Mouse (Mus musculus): Measurements from ENCODE around the gene Hist1h2bq.
"Not testable (repeated sequence)": the region's sequence is repeated elsewhere in the genome, so short reads cannot be mapped to it uniquely, and the experiment has no call there.

DNA sequence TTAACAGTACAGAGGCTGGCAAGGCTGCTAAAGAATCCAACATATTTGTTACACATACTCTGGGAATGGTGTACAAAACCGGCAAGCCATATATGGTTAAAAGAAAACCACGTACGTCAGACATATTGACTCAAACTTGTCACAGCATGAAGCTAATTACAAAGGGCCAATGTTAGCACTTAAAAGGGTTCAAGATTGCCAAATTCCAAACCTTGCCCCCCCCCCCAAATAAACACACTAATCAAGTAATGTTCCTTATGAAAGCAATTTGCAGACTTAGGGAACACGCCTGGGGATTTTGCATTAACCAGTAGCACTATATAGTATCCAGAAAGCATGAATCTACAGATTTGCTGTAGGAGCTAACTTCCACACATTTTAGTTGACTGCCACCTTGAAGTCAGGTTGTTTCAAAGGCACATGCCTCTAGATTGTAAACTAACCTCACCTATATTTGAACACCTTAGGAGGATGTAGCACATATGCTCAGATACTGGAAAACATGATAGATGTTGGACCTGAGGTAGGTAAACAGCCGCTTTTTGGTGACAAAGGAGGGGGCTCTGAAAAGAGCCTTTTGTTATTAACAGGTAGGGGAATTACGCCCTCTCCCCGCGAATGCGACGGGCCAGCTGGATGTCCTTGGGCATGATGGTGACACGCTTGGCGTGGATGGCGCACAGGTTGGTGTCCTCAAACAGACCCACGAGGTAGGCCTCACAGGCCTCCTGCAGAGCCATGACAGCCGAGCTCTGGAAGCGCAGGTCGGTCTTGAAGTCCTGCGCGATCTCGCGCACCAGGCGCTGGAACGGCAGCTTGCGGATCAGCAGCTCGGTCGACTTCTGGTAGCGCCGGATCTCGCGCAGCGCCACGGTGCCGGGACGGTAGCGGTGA, 27.4 kb downstream of the Hist1h2bq start:
- TF ChIP-seq POLR2A (IDR thresholded peaks at IDR 0.05; ENCODE audit: low read depth, low read length) = peak; percentile 87
- TF ChIP-seq CTCF (IDR thresholded peaks at IDR 0.05; ENCODE audit: borderline replicate concordance, insufficient read depth, low read length) = not testable (repeated sequence)

Measured in embryonic fibroblast, embryonic 13.5 days (primary cell).